Mouse (Mus musculus): Measurements from ENCODE around the gene Unc93b1.

- TF ChIP-seq CTCF (IDR thresholded peaks at IDR 0.05; ENCODE audit: borderline replicate concordance, insufficient read depth, low read depth, low read length) (peak; percentile 97), POLR2A (IDR thresholded peaks at IDR 0.05; ENCODE audit: borderline replicate concordance, insufficient read depth, low read length) (no peak)
Observed at GRCm38 (mm10) chr19:3946715-3947114, 11.7 kb downstream of the Unc93b1 start.
